ENCODE assay signal across 11 mouse cellular contexts in genomic region chr14:76618331-76619037, GRCm38 (mm10).
A peak's percentile ranks its signal among the peaks of the same experiment; 100 is the strongest.
DNase-seq lines count a peak whose midpoint lies in the region; ATAC-seq and TF ChIP-seq lines count a peak whose summit lies in the region.
"Had no signal": no experiment of that assay in that cellular context is flagged by ENCODE, and none has a peak within 500 bp of the region (broad histone marks: within the 10 kb centered on the region; RNA-seq: fewer than 3 reads in every experiment).

No protein-coding gene starts in this region.

- 48% methylated on average over 14 of the region's 14 CpGs for WGBS in forebrain, embryonic 13.5 days
- WGBS in forebrain, embryonic 11.5 days: 54% methylated on average over 14 of the region's 14 CpGs
- 55% methylated on average over 14 of the region's 14 CpGs for WGBS in lung, postnatal 0 days
- 36% methylated on average over 14 of the region's 14 CpGs for whole genome bisulfite sequencing in hindbrain, postnatal 0 days
- 54% methylated on average over 14 of the region's 14 CpGs for WGBS in stomach, postnatal 0 days

- TF ChIP-seq EP300 in lung, postnatal 0 days (IDR thresholded peaks at IDR 0.05): no peak
- no peak for TF ChIP-seq EP300 in stomach, postnatal 0 days (optimal IDR thresholded peaks at IDR 0.05)

- ATAC-seq in forebrain, embryonic 13.5 days: peak; percentile 24
- ATAC-seq in forebrain, embryonic 11.5 days (replicated peaks; ENCODE audit: low FRiP score): no peak
- ATAC-seq in lung, postnatal 0 days: no peak
- no peak for ATAC-seq in hindbrain, postnatal 0 days
- ATAC-seq in stomach, postnatal 0 days (ENCODE audit: low FRiP score, low TSS enrichment): no peak

- H3K4me1 ChIP-seq in forebrain, embryonic 13.5 days: peaks cover 34% of the 10 kb centered on the region
- H3K4me1 ChIP-seq in forebrain, embryonic 11.5 days (replicated peaks; ENCODE audit: control insufficient read depth, insufficient read depth, low read length): peaks cover 11% of the 10 kb centered on the region
- peaks cover 8% of the 10 kb centered on the region; the same call in 1 of the 2 replicates for H3K4me1 ChIP-seq in lung, postnatal 0 days (ENCODE audit: insufficient read depth, low read depth, low read length)
- H3K4me1 ChIP-seq in hindbrain, postnatal 0 days (ENCODE audit: insufficient read depth, low read length): peaks cover 24% of the 10 kb centered on the region
- peaks cover 20% of the 10 kb centered on the region for H3K4me1 ChIP-seq in stomach, postnatal 0 days (replicated peaks; ENCODE audit: control insufficient read depth, insufficient read depth)

- DNase-seq in forebrain, embryonic 11.5 days (ENCODE audit: low spot score): no peak
- DNase-seq in lung, postnatal 0 days (ENCODE audit: low spot score): no peak
- DNase-seq in lung, postnatal 36 days: no peak
- peak; percentile 25 for DNase-seq in hindbrain, postnatal 0 days (ENCODE audit: low spot score)
- no peak for DNase-seq in stomach, postnatal 0 days (ENCODE audit: low spot score)
- no peak for DNase-seq in left cerebral cortex, adult 9 months (ENCODE audit: low spot score in 2 of 2)
- no peak for DNase-seq in retina, postnatal 1 day
- DNase-seq: gastrocnemius, postnatal 10 days; kidney, postnatal 14 days had no signal

- no peaks in the 10 kb centered on the region for H3K27me3 ChIP-seq in forebrain, embryonic 13.5 days
- no peaks in the 10 kb centered on the region for H3K27me3 ChIP-seq in forebrain, embryonic 11.5 days (ENCODE audit: control insufficient read depth, insufficient read depth, low read length)
- no peaks in the 10 kb centered on the region for H3K27me3 ChIP-seq in lung, postnatal 0 days (replicated peaks; ENCODE audit: insufficient read depth, low read length)
- no peaks in the 10 kb centered on the region for H3K27me3 ChIP-seq in hindbrain, postnatal 0 days (ENCODE audit: insufficient read depth, low read length)
- no peaks in the 10 kb centered on the region for H3K27me3 ChIP-seq in stomach, postnatal 0 days (ENCODE audit: control insufficient read depth, insufficient read depth, low read length)

- no peak for TF ChIP-seq CTCF in lung, postnatal 0 days (IDR thresholded peaks at IDR 0.05)
- TF ChIP-seq CTCF in hindbrain, postnatal 0 days (IDR thresholded peaks at IDR 0.05; ENCODE audit: low read depth): no peak
- TF ChIP-seq CTCF in stomach, postnatal 0 days (IDR thresholded peaks at IDR 0.05; ENCODE audit: low read depth): no peak

- no peak overlapping the region for H3K9ac ChIP-seq in forebrain, embryonic 13.5 days
- no peak overlapping the region for H3K9ac ChIP-seq in forebrain, embryonic 11.5 days (ENCODE audit: low read length)
- no peak overlapping the region for H3K9ac ChIP-seq in lung, postnatal 0 days (replicated peaks; ENCODE audit: low read depth)
- no peak overlapping the region for H3K9ac ChIP-seq in hindbrain, postnatal 0 days (replicated peaks; ENCODE audit: low read length)
- H3K9ac ChIP-seq in stomach, postnatal 0 days (ENCODE audit: low read length): no peak overlapping the region
- H3K9ac ChIP-seq: midbrain, embryonic 12.5 days had no signal

- no peak overlapping the region for H3K4me3 ChIP-seq in forebrain, embryonic 13.5 days
- H3K4me3 ChIP-seq in forebrain, embryonic 11.5 days (ENCODE audit: low read depth, low read length): no peak overlapping the region
- no peak overlapping the region for H3K4me3 ChIP-seq in lung, postnatal 0 days (ENCODE audit: low read depth, low read length)
- no peak overlapping the region for H3K4me3 ChIP-seq in hindbrain, postnatal 0 days (ENCODE audit: low read length)
- no peak overlapping the region for H3K4me3 ChIP-seq in stomach, postnatal 0 days (ENCODE audit: low read depth, low read length)
- H3K4me3 ChIP-seq: midbrain, embryonic 12.5 days had no signal

- H3K9me3 ChIP-seq in forebrain, embryonic 13.5 days (replicated peaks): no peaks in the 10 kb centered on the region
- H3K9me3 ChIP-seq in forebrain, embryonic 11.5 days (ENCODE audit: control insufficient read depth, low read length): no peaks in the 10 kb centered on the region
- no peaks in the 10 kb centered on the region for H3K9me3 ChIP-seq in lung, postnatal 0 days (ENCODE audit: low read length)
- H3K9me3 ChIP-seq in hindbrain, postnatal 0 days (ENCODE audit: low read length): no peaks in the 10 kb centered on the region
- no peaks in the 10 kb centered on the region for H3K9me3 ChIP-seq in stomach, postnatal 0 days (ENCODE audit: control insufficient read depth, low read length)
- H3K9me3 ChIP-seq: midbrain, embryonic 12.5 days had no signal

- no peak overlapping the region for H3K4me2 ChIP-seq in forebrain, embryonic 13.5 days
- no peak overlapping the region for H3K4me2 ChIP-seq in forebrain, embryonic 11.5 days (ENCODE audit: low read depth, low read length, severe bottlenecking)
- no peak overlapping the region for H3K4me2 ChIP-seq in lung, postnatal 0 days (replicated peaks; ENCODE audit: low read depth, low read length)
- no peak overlapping the region for H3K4me2 ChIP-seq in hindbrain, postnatal 0 days (ENCODE audit: low read depth, low read length)
- no peak overlapping the region for H3K4me2 ChIP-seq in stomach, postnatal 0 days (replicated peaks; ENCODE audit: low read depth)
- H3K4me2 ChIP-seq: midbrain, embryonic 12.5 days had no signal

- H3K36me3 ChIP-seq in forebrain, embryonic 13.5 days (ENCODE audit: poor library complexity, severe bottlenecking): no peaks in the 10 kb centered on the region
- H3K36me3 ChIP-seq in forebrain, embryonic 11.5 days (ENCODE audit: control insufficient read depth, insufficient read depth, low read length): no peaks in the 10 kb centered on the region
- H3K36me3 ChIP-seq in lung, postnatal 0 days (ENCODE audit: insufficient read depth, low read length): no peaks in the 10 kb centered on the region
- H3K36me3 ChIP-seq in hindbrain, postnatal 0 days (ENCODE audit: insufficient read depth, low read length): no peaks in the 10 kb centered on the region
- H3K36me3 ChIP-seq in stomach, postnatal 0 days (ENCODE audit: control insufficient read depth, insufficient read depth, low read length): no peaks in the 10 kb centered on the region
- H3K36me3 ChIP-seq: midbrain, embryonic 12.5 days had no signal

- H3K27ac ChIP-seq in forebrain, embryonic 13.5 days: peak overlapping the region; percentile 60; the same call in 1 of the 2 replicates
- no peak overlapping the region for H3K27ac ChIP-seq in forebrain, embryonic 11.5 days (ENCODE audit: low read depth, low read length)
- 0 out of 2 replicates have a peak overlapping the region, but pooled peaks have one; percentile 38 for H3K27ac ChIP-seq in lung, postnatal 0 days (ENCODE audit: low read length)
- peak overlapping the region; percentile 67; the same call in 1 of the 2 replicates for H3K27ac ChIP-seq in hindbrain, postnatal 0 days
- H3K27ac ChIP-seq in stomach, postnatal 0 days (replicated peaks): peak overlapping the region; percentile 45; the same call in 1 of the 2 replicates
- H3K27ac ChIP-seq: midbrain, embryonic 12.5 days had no signal
